ENCODE assay signal across 7 mouse cellular contexts in genomic region chr1:53715446-53715845, GRCm38 (mm10). TPM values are rescaled to one million over a fixed set of nuclear protein-coding genes. Genes with fewer than 3 reads are reported as not detected.
DNase-seq lines count a peak whose midpoint lies in the region; ATAC-seq and TF ChIP-seq lines count a peak whose summit lies in the region.

No protein-coding gene starts in this region.

- no peak overlapping the region for H3K9ac ChIP-seq in embryonic facial prominence, embryonic 11.5 days (replicated peaks; ENCODE audit: low read length)

- H3K36me3 ChIP-seq in embryonic facial prominence, embryonic 11.5 days (replicated peaks; ENCODE audit: control insufficient read depth, insufficient read depth, low read depth, low read length): no peaks in the 10 kb centered on the region

- ATAC-seq in embryonic facial prominence, embryonic 11.5 days (replicated peaks; ENCODE audit: insufficient number of reproducible peaks, low FRiP score, low TSS enrichment, low read depth): no peak

- H3K4me2 ChIP-seq in embryonic facial prominence, embryonic 11.5 days (ENCODE audit: low read depth, low read length): no peak overlapping the region

- no peak overlapping the region for H3K27ac ChIP-seq in layer of hippocampus, adult 2 months
- no peak overlapping the region for H3K27ac ChIP-seq in embryonic facial prominence, embryonic 11.5 days (replicated peaks; ENCODE audit: low read depth, low read length)

- H3K4me3 ChIP-seq in layer of hippocampus, adult 2 months: no peak overlapping the region
- no peak overlapping the region for H3K4me3 ChIP-seq in embryonic facial prominence, embryonic 11.5 days (ENCODE audit: low read depth, low read length)

- no peaks in the 10 kb centered on the region for H3K9me3 ChIP-seq in embryonic facial prominence, embryonic 11.5 days (replicated peaks; ENCODE audit: control insufficient read depth, low read length)

- H3K4me1 ChIP-seq in embryonic facial prominence, embryonic 11.5 days (ENCODE audit: control insufficient read depth, insufficient read depth, low read length): no peaks in the 10 kb centered on the region

- DNase-seq in layer of hippocampus, adult 2 months (ENCODE audit: low spot score in 2 of 2): peak; percentile 39 to 71
- no peak for DNase-seq in layer of hippocampus, adult 9-11 months
- DNase-seq in CD4-positive helper T cell, adult 2 months (ENCODE audit: low read depth, low spot score): peak; percentile 72
- DNase-seq in ES-CJ7 (ENCODE audit: low read depth, low spot score): peak; percentile 89
- peak; percentile 91 for DNase-seq in embryonic facial prominence, embryonic 11.5 days (ENCODE audit: low spot score)
- peak; percentile 81 for DNase-seq in retina, embryonic 14.5 days (ENCODE audit: low spot score)
- no peak for DNase-seq in neural tube, embryonic 10.5 days (ENCODE audit: extremely low spot score, low spot score)

- whole genome bisulfite sequencing in embryonic facial prominence, embryonic 11.5 days: 3% methylated on average over 4 of the region's 4 CpGs

- peak; percentile 86 for TF ChIP-seq CTCF in layer of hippocampus, adult 2 months (conservative IDR thresholded peaks at IDR 0.05)

- no peaks in the 10 kb centered on the region for H3K27me3 ChIP-seq in embryonic facial prominence, embryonic 11.5 days (ENCODE audit: control insufficient read depth, insufficient read depth, low read length)

RNA-seq across cellular contexts. Expression of gene Dnah7a, which starts 8.9 kb away (rescaled TPM):
- total RNA-seq in layer of hippocampus, adult 2 months (2021): 1 to 10 TPM; 4.2 to 5.2 TPM
- polyA plus RNA-seq in embryonic facial prominence, embryonic 11.5 days (2014; fragmentation: Nextera tagmentation; extraction: Ambion mirVana): 4.4 and 4.8 TPM in 2 replicates

Comparison
In these comparisons a context has a peak if more than half of its experiments do, and no peak if none do; other contexts are left out.
1. DNase-seq: peak in layer of hippocampus, adult 2 months (2 of 2), CD4-positive helper T cell, adult 2 months (single experiment), ES-CJ7 (single experiment), embryonic facial prominence, embryonic 11.5 days (single experiment) and retina, embryonic 14.5 days (single experiment); none in layer of hippocampus, adult 9-11 months (single experiment) and neural tube, embryonic 10.5 days (single experiment).